Mouse (Mus musculus): ENCODE results near the gene Lclat1. TPM values are rescaled to one million over a fixed set of nuclear protein-coding genes. Genes with fewer than 3 reads are reported as not detected.

The Lclat1 gene
- total and polyA plus RNA-seq, 3 experiments: 6.3 to 9.6 (median 7.0) TPM

DNA sequence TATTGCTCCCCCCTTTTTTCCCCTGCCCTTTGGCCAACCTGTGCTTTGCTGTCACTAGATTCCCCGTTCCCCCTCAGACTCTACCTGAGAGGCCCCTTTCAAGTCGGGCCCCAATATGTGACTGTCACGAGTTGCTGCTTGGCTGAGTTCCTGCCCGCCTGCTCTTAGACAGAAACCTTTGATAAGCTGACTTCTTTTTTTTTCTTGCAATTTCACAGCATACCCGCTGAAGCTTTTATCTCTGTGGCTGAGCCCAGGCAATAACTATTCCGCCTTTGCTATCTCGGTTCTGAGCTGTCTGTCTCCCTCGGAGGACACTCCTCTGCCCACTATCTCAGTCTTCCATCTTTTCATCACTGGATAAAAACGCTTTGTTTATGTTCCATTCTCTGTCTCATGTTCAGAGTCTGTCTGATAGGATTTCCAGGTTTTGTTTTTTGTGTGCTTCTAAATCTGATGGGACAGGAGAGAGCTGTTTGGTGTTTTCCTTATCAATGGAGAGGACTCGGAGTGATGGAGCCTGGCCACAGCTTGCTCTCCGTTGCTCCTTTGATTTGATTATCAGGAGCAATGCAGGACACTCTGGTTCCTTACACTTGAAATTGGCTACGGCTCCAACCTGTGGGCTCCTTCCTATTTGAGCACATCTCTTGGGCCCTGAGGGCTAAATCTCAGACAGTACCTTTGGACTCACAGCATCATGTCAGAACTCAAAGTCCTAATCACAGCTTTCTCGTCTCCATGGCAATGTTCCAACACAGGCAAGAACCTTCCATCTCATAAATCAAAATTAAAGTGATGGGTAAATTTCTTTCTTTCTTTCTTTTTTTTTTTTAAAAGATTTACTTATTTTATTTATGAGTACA lies 20.5 kb upstream of the Lclat1 start:
- Histone ChIP-seq H3K36me3 (replicated peaks in 1 of 2; ENCODE audit: control insufficient read depth in 1 of 2, insufficient read depth in 1 of 2, low read length in 1 of 2) (no peaks in the 10 kb centered on the region), H3K4me2 (ENCODE audit: insufficient read depth, low read depth, poor library complexity, severe bottlenecking) (no peak overlapping the region), H3K27ac (ENCODE audit: insufficient read depth, low read depth) (no peak overlapping the region)

GRCm38 (mm10) chr17:73091368-73091767 lies 16.4 kb upstream of the Lclat1 start:
- Histone ChIP-seq H3K79me2 (replicated peaks; ENCODE audit: control insufficient read depth, extremely low read depth, insufficient read depth, poor library complexity, severe bottlenecking) (no peaks in the 10 kb centered on the region), H3K9me3 (replicated peaks; ENCODE audit: low read length) (no peaks in the 10 kb centered on the region), H3K4me1 (ENCODE audit: control insufficient read depth in 1 of 2, insufficient read depth in 2 of 2) (peaks cover 2 to 14% of the 10 kb centered on the region in 2 experiments; a peak in 2 of 4 replicates), H3K27me3 (replicated peaks) (no peaks in the 10 kb centered on the region), H3K36me3 (replicated peaks in 1 of 2; ENCODE audit: control insufficient read depth in 1 of 2, insufficient read depth in 1 of 2, low read length in 1 of 2) (no peaks in the 10 kb centered on the region), H3K27ac (ENCODE audit: insufficient read depth, low read depth) (no peak overlapping the region), H3K4me3 (replicated peaks in 1 of 3; ENCODE audit: low read depth in 2 of 3, low read length in 2 of 3, poor library complexity in 1 of 3) (no peak overlapping the region), H3K4me2 (ENCODE audit: insufficient read depth, low read depth, poor library complexity, severe bottlenecking) (no peak overlapping the region), H3K9ac (ENCODE audit: insufficient read depth, low read depth) (no peak overlapping the region)
- in situ Hi-C loops (cut with MboI; ENCODE audit: low pct_ligation_motif_present, low pct_unique_long_range_greater_than_20kb, low sequenced_read_pairs) (no loop called here), dilution Hi-C loops (cut with MboI; ENCODE audit: extremely low pct_ligation_motif_present, extremely low pct_unique_long_range_greater_than_20kb, low sequenced_read_pairs) (no loop called here)
- DNase-seq (ENCODE audit: extremely low read depth): no peak
- TF ChIP-seq POLR2AphosphoS2 (IDR thresholded peaks at IDR 0.05; ENCODE audit: low read depth, low read length): no peak
- TF ChIP-seq MAFK (IDR thresholded peaks at IDR 0.05; ENCODE audit: insufficient replicate concordance, low read length): no peak
- no peak for TF ChIP-seq USF1 (IDR thresholded peaks at IDR 0.05; ENCODE audit: low read depth, low read length)
- no peak for TF ChIP-seq UBTF (IDR thresholded peaks at IDR 0.05; ENCODE audit: low read depth, low read length)
- TF ChIP-seq USF2 (conservative IDR thresholded peaks at IDR 0.05; ENCODE audit: low read depth, low read length): no peak
- TF ChIP-seq ZMIZ1 (IDR thresholded peaks at IDR 0.05; ENCODE audit: low read depth, low read length): no peak
- no peak for TF ChIP-seq TCF12 (IDR thresholded peaks at IDR 0.05; ENCODE audit: low read depth, low read length)
- no peak for TF ChIP-seq PAX5 (IDR thresholded peaks at IDR 0.05; ENCODE audit: low read length)
- TF ChIP-seq JUND (conservative IDR thresholded peaks at IDR 0.05; ENCODE audit: low read depth, low read length): no peak
- TF ChIP-seq ZNF384 (IDR thresholded peaks at IDR 0.05; ENCODE audit: low read depth, low read length): no peak
- TF ChIP-seq ELF1 (IDR thresholded peaks at IDR 0.05; ENCODE audit: low read depth, low read length): no peak
- TF ChIP-seq MEF2A (IDR thresholded peaks at IDR 0.05; ENCODE audit: borderline replicate concordance, low read depth, low read length): no peak
- TF ChIP-seq NRF1 (IDR thresholded peaks at IDR 0.05; ENCODE audit: low read depth, low read length): no peak
- TF ChIP-seq ZC3H11A (IDR thresholded peaks at IDR 0.05; ENCODE audit: low read depth, low read length): no peak

More for the DNA sequence above, 20.5 kb upstream of the Lclat1 start:
- H3K4me1 ChIP-seq (ENCODE audit: control insufficient read depth in 1 of 2, insufficient read depth in 2 of 2): peaks cover under 1 to 11% of the 10 kb centered on the region in 2 experiments
- no peak overlapping the region for H3K9ac ChIP-seq (ENCODE audit: insufficient read depth, low read depth)
- DNase-seq (ENCODE audit: extremely low read depth): no peak
- no peaks in the 10 kb centered on the region for H3K79me2 ChIP-seq (replicated peaks; ENCODE audit: control insufficient read depth, extremely low read depth, insufficient read depth, poor library complexity, severe bottlenecking)
- in situ Hi-C loops (cut with MboI; ENCODE audit: low pct_ligation_motif_present, low pct_unique_long_range_greater_than_20kb, low sequenced_read_pairs) (no loop called here), dilution Hi-C loops (cut with MboI; ENCODE audit: extremely low pct_ligation_motif_present, extremely low pct_unique_long_range_greater_than_20kb, low sequenced_read_pairs) (no loop called here)
- H3K4me3 ChIP-seq (replicated peaks in 1 of 3; ENCODE audit: low read depth in 2 of 3, low read length in 2 of 3, poor library complexity in 1 of 3): no peak overlapping the region
- H3K27me3 ChIP-seq (replicated peaks): no peaks in the 10 kb centered on the region
- H3K9me3 ChIP-seq (replicated peaks; ENCODE audit: low read length): no peaks in the 10 kb centered on the region
- TF ChIP-seq MAFK (IDR thresholded peaks at IDR 0.05; ENCODE audit: insufficient replicate concordance, low read length) (no peak), ETS1 (conservative IDR thresholded peaks at IDR 0.05; ENCODE audit: low read depth, low read length) (no peak), MEF2A (IDR thresholded peaks at IDR 0.05; ENCODE audit: borderline replicate concordance, low read depth, low read length) (no peak), POLR2A (IDR thresholded peaks at IDR 0.05; ENCODE audit: low read depth, low read length) (no peak), JUN (IDR thresholded peaks at IDR 0.05; ENCODE audit: insufficient read depth, low read depth, low read length) (no peak), MAZ (IDR thresholded peaks at IDR 0.05; ENCODE audit: low read depth, low read length) (no peak), POLR2AphosphoS2 (IDR thresholded peaks at IDR 0.05; ENCODE audit: low read depth, low read length) (no peak), USF2 (conservative IDR thresholded peaks at IDR 0.05; ENCODE audit: low read depth, low read length) (no peak), UBTF (IDR thresholded peaks at IDR 0.05; ENCODE audit: low read depth, low read length) (no peak), PAX5 (IDR thresholded peaks at IDR 0.05; ENCODE audit: low read length) (no peak), CHD2 (IDR thresholded peaks at IDR 0.05; ENCODE audit: low read length) (no peak)

Measured in CH12.LX (cell line).